Mouse (Mus musculus) myocyte (in vitro differentiated cells): ENCODE data around the gene Aip.

ENCODE experiments used
- CEBPB ChIP-seq: IDR thresholded peaks from 2 replicates; pipeline ENCODE4 v1.6.1; 2011; ENCODE audit warnings: mild to moderate bottlenecking, moderate library complexity; ENCODE audit not compliant: poor library complexity, insufficient read depth, severe bottlenecking
- E2F4 ChIP-seq: IDR thresholded peaks from one replicate; pipeline ENCODE4 v1.6.1; 2011; ENCODE audit warnings: mild to moderate bottlenecking, control low read depth, moderate library complexity; ENCODE audit not compliant: insufficient read depth
- MAX ChIP-seq: IDR thresholded peaks from one replicate; pipeline ENCODE4 v1.6.1; 2011; ENCODE audit warnings: low read depth, mild to moderate bottlenecking, control low read depth
- MYOD1 ChIP-seq, 3 experiments: IDR thresholded peaks; one replicate each; pipeline ENCODE4 v1.6.1; 2011; ENCODE audit warnings: control low read depth in 2 of 3, low read depth in 2 of 3, mild to moderate bottlenecking in 2 of 3, moderate library complexity in 1 of 3; ENCODE audit not compliant: insufficient read length in 2 of 3, control insufficient read depth in 1 of 3
- MYOG ChIP-seq, 3 experiments: IDR thresholded peaks; one replicate each; pipeline ENCODE4 v1.6.1; 2011; ENCODE audit warnings: control low read depth in 2 of 3, low read depth in 2 of 3, mild to moderate bottlenecking in 2 of 3; ENCODE audit not compliant: insufficient read length in 2 of 3, control insufficient read depth in 1 of 3, insufficient read depth in 1 of 3
- POLR2A ChIP-seq: IDR thresholded peaks from one replicate; pipeline ENCODE4 v1.6.1; 2011; ENCODE audit warnings: low read depth, mild to moderate bottlenecking, control low read depth, moderate library complexity; ENCODE audit not compliant: insufficient read length
- POLR2AphosphoS2 ChIP-seq: IDR thresholded peaks from one replicate; pipeline ENCODE4 v1.6.1; 2011; ENCODE audit warnings: low read depth, control low read depth; ENCODE audit not compliant: insufficient read length
- REST ChIP-seq: IDR thresholded peaks from one replicate; pipeline ENCODE4 v1.6.1; 2011; ENCODE audit warnings: mild to moderate bottlenecking, control low read depth, moderate library complexity; ENCODE audit not compliant: insufficient read depth, insufficient read length
- TCF12 ChIP-seq: IDR thresholded peaks from one replicate; pipeline ENCODE4 v1.6.1; 2011; ENCODE audit warnings: mild to moderate bottlenecking, control low read depth; ENCODE audit not compliant: poor library complexity, insufficient read depth, severe bottlenecking
- TCF3 ChIP-seq: IDR thresholded peaks from one replicate; pipeline ENCODE4 v1.6.1; 2011; ENCODE audit warnings: low read depth, control low read depth; ENCODE audit not compliant: insufficient read length
- USF1 ChIP-seq: IDR thresholded peaks from one replicate; pipeline ENCODE4 v1.6.1; 2011; ENCODE audit warnings: low read depth, mild to moderate bottlenecking, control low read depth, moderate library complexity

DNA sequence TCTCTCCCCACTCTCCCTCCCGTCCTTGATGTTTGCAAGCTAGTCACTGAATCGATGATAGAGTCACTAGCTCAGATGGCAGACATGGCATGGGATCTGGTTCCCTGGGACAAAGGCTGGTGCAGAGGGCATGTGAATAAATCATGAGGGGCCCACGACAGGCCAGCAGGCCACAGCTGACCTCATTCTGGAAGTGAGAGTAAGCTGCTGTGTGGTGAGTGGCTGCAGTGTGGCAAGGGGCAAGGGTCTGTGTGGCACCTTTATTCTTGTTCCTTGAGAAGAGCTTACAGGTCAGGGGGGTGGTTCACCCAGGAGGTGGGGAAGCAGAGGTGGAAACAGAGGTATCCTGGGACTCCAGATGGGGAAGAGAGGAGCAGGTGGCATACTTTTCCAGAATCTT, 44.3 kb downstream of the Aip start, which contains the start of gene Cabp2:
- no peak for TF ChIP-seq MYOD1 (IDR thresholded peaks at IDR 0.05; ENCODE audit: control insufficient read depth in 1 of 3, insufficient read length in 2 of 3, low read depth in 2 of 3)
- no peak for TF ChIP-seq CEBPB
- no peak for TF ChIP-seq POLR2A
- TF ChIP-seq MAX: no peak
- TF ChIP-seq E2F4: no peak
- no peak for TF ChIP-seq USF1
- no peak for TF ChIP-seq TCF12
- TF ChIP-seq REST: no peak
- TF ChIP-seq MYOG (IDR thresholded peaks at IDR 0.05; ENCODE audit: control insufficient read depth in 1 of 3, insufficient read depth in 1 of 3, insufficient read length in 2 of 3, low read depth in 2 of 3): no peak
- TF ChIP-seq POLR2AphosphoS2: no peak
- no peak for TF ChIP-seq TCF3
